Mouse (Mus musculus) lung, embryonic 14.5 days (tissue): ENCODE data around the gene Olfr112. TPM values are rescaled to one million over a fixed set of nuclear protein-coding genes. Genes with fewer than 3 reads are reported as not detected.
"Not testable (repeated sequence)": the region's sequence is repeated elsewhere in the genome, so short reads cannot be mapped to it uniquely, and the experiment has no call there.

Source experiments
- ATAC-seq: fragments of 200-750 bp; cut with Nextera tagmentation; 2 replicates; pipeline ENCODE4 v1.8.0; 2017; ENCODE audit warnings: mild to moderate bottlenecking, moderate TSS enrichment, moderate library complexity; ENCODE audit not compliant: insufficient read depth
- DNase-seq: peaks from one replicate; pipeline ENCODE4 v3.0.0-alpha.2; 2015
- H3K27ac ChIP-seq: fragments of 300-500 bp; sonication (generic); 2 replicates; pipeline ENCODE4 v1.5.1; 2014; ENCODE audit warnings: low read depth, mild to moderate bottlenecking, moderate library complexity
- H3K27me3 ChIP-seq: fragments of 300-500 bp; sonication (generic); 2 replicates; pipeline ENCODE4 v1.6.1; 2014; ENCODE audit warnings: low read length, control low read depth; ENCODE audit not compliant: insufficient read depth
- H3K36me3 ChIP-seq: fragments of 300-500 bp; sonication (generic); 2 replicates; pipeline ENCODE4 v1.6.1; 2014; ENCODE audit warnings: control low read depth; ENCODE audit not compliant: insufficient read depth
- H3K4me1 ChIP-seq: fragments of 300-500 bp; sonication (generic); 2 replicates; pipeline ENCODE4 v1.6.1; 2014; ENCODE audit warnings: antibody characterized with exemption, control low read depth; ENCODE audit not compliant: insufficient read depth
- H3K4me2 ChIP-seq: fragments of 300-500 bp; sonication (generic); 2 replicates; pipeline ENCODE4 v1.6.1; 2014; ENCODE audit warnings: mild to moderate bottlenecking
- H3K4me3 ChIP-seq: fragments of 300-500 bp; sonication (generic); 2 replicates; pipeline ENCODE4 v1.5.1; 2014; ENCODE audit warnings: low read depth, low read length
- H3K9ac ChIP-seq: fragments of 300-500 bp; sonication (generic); 2 replicates; pipeline ENCODE4 v1.6.1; 2014
- H3K9me3 ChIP-seq: fragments of 300-500 bp; sonication (generic); 2 replicates; pipeline ENCODE4 v1.6.1; 2016; ENCODE audit warnings: low read depth, low read length, control low read depth
- CTCF ChIP-seq: IDR thresholded peaks from 2 replicates; pipeline ENCODE4 v1.5.1; 2016; ENCODE audit warnings: antibody characterized with exemption, low read depth
- WGBS: fragments of 180-500 bp; shearing (Covaris S2); extraction: QIAGEN DNeasy Blood & Tissue Kit; methylation state at CpG from one replicate; pipeline ENCODE4 v1.1.7; 2014; 5-methylcytosine and 5-hydroxymethylcytosine counted together
- polyA plus RNA-seq: library from polyadenylated mRNA; unstranded; fragments of >200 nt; fragmentation: Nextera tagmentation; extraction: Ambion mirVana; gene quantifications from 2 replicates; pipeline ENCODE4 v1.2.1, GENCODE M21; 2014

Gene Olfr112
- not detected in 2 replicates for polyA plus RNA-seq

DNA sequence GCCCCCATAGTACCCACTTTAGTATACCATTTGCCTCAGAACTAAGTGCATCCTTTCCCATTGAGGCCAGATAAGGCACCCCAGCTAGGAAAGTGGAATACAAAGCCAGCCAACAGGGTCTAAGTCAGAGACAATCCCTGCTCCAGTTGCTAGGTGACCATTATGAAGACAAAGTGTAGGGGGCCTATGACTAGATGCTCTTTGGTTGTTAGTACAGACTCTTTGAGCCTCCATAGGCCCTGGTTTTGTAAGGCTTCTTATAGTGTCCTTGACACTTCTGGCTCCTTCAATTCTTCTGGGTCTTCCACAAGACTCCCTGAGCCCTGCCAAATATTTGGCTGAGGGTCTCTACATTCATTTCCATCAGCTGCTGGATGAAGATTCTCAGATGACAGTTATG is at the start of gene Olfr112:
TSS of gene Olfr112 (minus strand) at position 101 of the 400 bp plus-strand sequence.
- Histone ChIP-seq H3K4me3 (no peak within 1 kb of the TSS), H3K4me1 (no peaks in the 10 kb centered on the region), H3K9me3 (no peaks in the 10 kb centered on the region), H3K4me2 (no peak within 1 kb of the TSS), H3K27me3 (no peaks in the 10 kb centered on the region), H3K9ac (no peak within 1 kb of the TSS), H3K27ac (no peak within 1 kb of the TSS), H3K36me3 (no peaks in the 10 kb centered on the region)
- no peak for DNase-seq
- no peak for ATAC-seq
- no peak for TF ChIP-seq CTCF

GRCm38 (mm10) chr17:37592643-37593042 is 23.4 kb upstream of the Olfr112 start, which contains the start of gene Olfr114:
Gene Olfr114, minus strand, starts transcription at chr17:37592743.
- Histone ChIP-seq H3K27me3 (no peaks in the 10 kb centered on the region), H3K36me3 (no peaks in the 10 kb centered on the region), H3K4me2 (no peak within 1 kb of the TSS), H3K9me3 (no peaks in the 10 kb centered on the region), H3K4me1 (no peaks in the 10 kb centered on the region), H3K4me3 (no peak within 1 kb of the TSS), H3K9ac (no peak within 1 kb of the TSS), H3K27ac (no peak within 1 kb of the TSS)
- no peak for DNase-seq
- TF ChIP-seq CTCF = no peak
- no peak for ATAC-seq

DNA sequence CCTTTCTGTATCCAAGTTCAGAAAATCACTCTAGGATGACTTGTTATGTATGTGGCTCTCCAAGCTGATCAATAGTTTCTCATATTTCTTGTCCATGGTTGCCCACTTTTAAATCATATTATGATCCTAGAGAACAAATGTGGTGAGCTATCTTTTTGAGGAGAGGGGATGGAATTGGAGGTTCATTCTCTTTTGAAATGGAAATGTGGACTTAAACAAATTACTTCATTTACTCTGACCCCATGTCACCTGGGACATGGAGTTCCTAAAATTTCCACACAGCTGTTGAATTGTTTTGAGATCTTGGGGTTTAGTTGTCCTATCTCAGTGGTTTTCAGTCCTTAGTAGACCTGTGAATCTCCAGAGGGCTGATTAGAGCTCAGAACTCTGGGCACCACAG is 8.3 kb upstream of the Olfr112 start, which contains the start of gene Olfr113:
TSS of gene Olfr113 (minus strand) at position 101 of the 400 bp plus-strand sequence.
- H3K4me3 ChIP-seq = no peak within 1 kb of the TSS
- H3K9ac ChIP-seq = no peak within 1 kb of the TSS
- H3K4me2 ChIP-seq = no peak within 1 kb of the TSS
- H3K9me3 ChIP-seq = no peaks in the 10 kb centered on the region
- H3K4me1 ChIP-seq = no peaks in the 10 kb centered on the region
- ATAC-seq (no peak), DNase-seq (no peak)
- TF ChIP-seq CTCF = no peak
- no peaks in the 10 kb centered on the region for H3K36me3 ChIP-seq
- H3K27me3 ChIP-seq = no peaks in the 10 kb centered on the region
- H3K27ac ChIP-seq = no peak within 1 kb of the TSS

- TF ChIP-seq CTCF = no peak
- Histone ChIP-seq H3K4me3 (no peak overlapping the region), H3K9me3 (no peaks in the 10 kb centered on the region), H3K9ac (no peak overlapping the region), H3K27ac (no peak overlapping the region), H3K27me3 (no peaks in the 10 kb centered on the region), H3K4me2 (no peak overlapping the region), H3K4me1 (no peaks in the 10 kb centered on the region), H3K36me3 (no peaks in the 10 kb centered on the region)
- DNase-seq (no peak), ATAC-seq (no peak)
- WGBS = 54% methylated on average over 1 of the region's 1 CpGs
Observed at GRCm38 (mm10) chr17:37558913-37559615, 10.2 kb downstream of the Olfr112 start.

GRCm38 (mm10) chr17:37543800-37544435 is 25.3 kb downstream of the Olfr112 start:
- DNase-seq (no peak), ATAC-seq (no peak)
- Histone ChIP-seq H3K9ac (no peak overlapping the region), H3K27ac (no peak overlapping the region), H3K27me3 (no peaks in the 10 kb centered on the region), H3K4me2 (no peak overlapping the region), H3K4me1 (no peaks in the 10 kb centered on the region), H3K36me3 (no peaks in the 10 kb centered on the region), H3K9me3 (no peaks in the 10 kb centered on the region), H3K4me3 (no peak overlapping the region)
- TF ChIP-seq CTCF = no peak
- 63% methylated on average over 3 of the region's 3 CpGs for WGBS

DNA sequence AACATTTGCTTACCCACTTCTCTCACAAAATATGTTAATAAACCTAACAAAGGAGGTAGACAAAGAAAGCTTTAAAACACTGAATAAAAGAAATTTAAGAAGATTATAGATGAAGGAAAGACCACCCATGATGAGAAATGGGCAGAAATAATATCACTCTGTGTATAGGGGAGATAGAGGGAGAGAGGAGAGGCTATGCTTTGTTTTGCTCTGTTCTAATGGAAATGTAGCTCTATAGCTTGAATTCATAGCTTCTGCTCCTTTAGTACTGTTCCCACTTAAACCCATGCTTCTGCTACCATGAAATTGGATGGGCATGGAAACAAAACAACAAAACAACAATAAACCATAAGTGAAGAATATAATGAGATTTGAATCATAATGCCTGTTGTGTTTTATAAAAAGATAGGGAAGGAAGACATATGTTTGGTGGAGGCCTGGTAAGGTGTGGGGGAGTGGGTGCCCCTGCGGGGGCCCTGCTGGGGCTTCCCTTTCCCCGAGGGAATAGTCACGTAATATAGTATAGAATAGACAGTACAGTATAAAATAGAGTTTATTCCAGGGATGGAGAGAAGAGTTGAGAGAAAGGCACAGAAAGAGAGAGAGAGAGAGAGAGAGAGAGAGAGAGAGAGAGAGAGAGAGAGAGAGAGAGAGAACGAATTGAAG is 27.7 kb downstream of the Olfr112 start:
- Histone ChIP-seq H3K4me1 (no peaks in the 10 kb centered on the region), H3K9ac (no peak overlapping the region), H3K4me3 (no peak overlapping the region), H3K36me3 (no peaks in the 10 kb centered on the region), H3K9me3 (no peaks in the 10 kb centered on the region), H3K4me2 (no peak overlapping the region), H3K27me3 (no peaks in the 10 kb centered on the region), H3K27ac (no peak overlapping the region)
- TF ChIP-seq CTCF = no peak
- DNase-seq = no peak
- ATAC-seq = no peak
- WGBS = 81% methylated on average over 4 of the region's 4 CpGs

- not testable (repeated sequence) for H3K36me3 ChIP-seq, ATAC-seq, H3K9ac ChIP-seq, H3K4me3 ChIP-seq, H3K27me3 ChIP-seq, H3K4me2 ChIP-seq, H3K9me3 ChIP-seq, H3K4me1 ChIP-seq, DNase-seq, H3K27ac ChIP-seq
- WGBS = 44% methylated on average over 1 of the region's 1 CpGs
Observed at GRCm38 (mm10) chr17:37538416-37538815, 30.8 kb downstream of the Olfr112 start.
